ENCODE assay signal across 16 mouse cellular contexts in the genomic region with DNA sequence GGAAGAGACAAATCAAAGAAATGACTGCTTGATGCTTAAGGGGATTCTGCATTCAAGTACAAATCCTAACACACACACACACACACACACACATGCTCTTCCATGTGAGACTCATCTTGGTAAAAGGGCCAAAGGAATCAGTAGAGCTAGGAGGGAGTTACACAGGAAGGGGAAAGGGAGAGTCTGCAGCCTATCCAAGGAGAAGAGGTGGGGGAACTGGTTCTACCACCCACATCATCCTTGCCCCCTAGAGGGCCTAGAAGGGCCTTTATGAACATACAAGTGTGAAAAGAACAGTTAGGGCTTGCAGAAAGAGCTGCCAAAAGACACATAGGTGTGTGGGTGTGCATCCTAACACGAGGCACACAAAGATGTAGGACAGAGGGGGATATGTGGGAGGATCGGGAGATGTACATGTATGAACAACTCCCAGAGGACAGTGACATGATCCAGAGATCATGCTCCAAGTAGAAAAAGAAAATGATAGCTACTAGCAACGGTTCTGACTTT. TPM values are rescaled to one million over a fixed set of nuclear protein-coding genes. Genes with fewer than 3 reads are reported as not detected.
DNase-seq lines count a peak whose midpoint lies in the region; ATAC-seq and TF ChIP-seq lines count a peak whose summit lies in the region.
"Had no signal": no experiment of that assay in that cellular context is flagged by ENCODE, and none has a peak within 500 bp of the region (broad histone marks: within the 10 kb centered on the region; RNA-seq: fewer than 3 reads in every experiment).

No protein-coding gene starts in this region.

- TF ChIP-seq POLR2A in myocyte (IDR thresholded peaks at IDR 0.05; ENCODE audit: insufficient read length, low read depth) = no peak

- 81% methylated on average over 3 of the region's 3 CpGs for WGBS in heart, embryonic 13.5 days
- 91% methylated on average over 3 of the region's 3 CpGs for WGBS in heart, embryonic 11.5 days (ENCODE audit: insufficient replicate concordance)
- WGBS in lung, embryonic 14.5 days = 90% methylated on average over 3 of the region's 3 CpGs
- WGBS in embryonic facial prominence, embryonic 14.5 days = 85% methylated on average over 3 of the region's 3 CpGs
- 96% methylated on average over 3 of the region's 3 CpGs for WGBS in hindbrain, embryonic 14.5 days
- WGBS in kidney, embryonic 14.5 days = 87% methylated on average over 3 of the region's 3 CpGs

- ATAC-seq in heart, embryonic 13.5 days (ENCODE audit: extremely low read depth, insufficient number of reproducible peaks, low FRiP score, low TSS enrichment) = no peak
- ATAC-seq in heart, embryonic 11.5 days (replicated peaks; ENCODE audit: insufficient number of reproducible peaks, low FRiP score, low TSS enrichment) = no peak
- 0 out of 2 replicates have a peak, but pooled peaks have one; percentile 8 for ATAC-seq in lung, embryonic 14.5 days (ENCODE audit: insufficient read depth)
- peak; percentile 32; the same call in 1 of the 2 replicates for ATAC-seq in embryonic facial prominence, embryonic 14.5 days (ENCODE audit: low read depth)
- no peak for ATAC-seq in hindbrain, embryonic 14.5 days (ENCODE audit: low FRiP score)
- ATAC-seq in kidney, embryonic 14.5 days (ENCODE audit: low FRiP score, low TSS enrichment) = no peak
- ATAC-seq: Patski had no signal

- 0 out of 2 replicates have a peak overlapping the region, but pooled peaks have one; percentile 62 for H3K27ac ChIP-seq in heart, embryonic 13.5 days (replicated peaks)
- H3K27ac ChIP-seq in heart, embryonic 11.5 days (ENCODE audit: low read depth, low read length) = no peak overlapping the region
- no peak overlapping the region for H3K27ac ChIP-seq in lung, embryonic 14.5 days (ENCODE audit: low read depth)
- H3K27ac ChIP-seq in embryonic facial prominence, embryonic 14.5 days (replicated peaks; ENCODE audit: low read depth, low read length) = no peak overlapping the region
- no peak overlapping the region for H3K27ac ChIP-seq in hindbrain, embryonic 14.5 days
- no peak overlapping the region for H3K27ac ChIP-seq in kidney, embryonic 14.5 days (ENCODE audit: low read depth, low read length)
- H3K27ac ChIP-seq: forebrain, embryonic 12.5 days; hindbrain, embryonic 13.5 days; kidney, postnatal 0 days; midbrain, embryonic 12.5 days; neural tube, embryonic 13.5 days had no signal

- no peaks in the 10 kb centered on the region for H3K79me2 ChIP-seq in myocyte (ENCODE audit: control insufficient read depth, insufficient read depth)

- no peaks in the 10 kb centered on the region for H3K27me3 ChIP-seq in heart, embryonic 13.5 days (replicated peaks)
- H3K27me3 ChIP-seq in heart, embryonic 11.5 days (ENCODE audit: control insufficient read depth, insufficient read depth, low read length) = no peaks in the 10 kb centered on the region
- no peaks in the 10 kb centered on the region for H3K27me3 ChIP-seq in lung, embryonic 14.5 days (ENCODE audit: insufficient read depth, low read length)
- no peaks in the 10 kb centered on the region for H3K27me3 ChIP-seq in embryonic facial prominence, embryonic 14.5 days (replicated peaks; ENCODE audit: control insufficient read depth, insufficient read depth, low read length)
- no peaks in the 10 kb centered on the region for H3K27me3 ChIP-seq in myocyte (ENCODE audit: control insufficient read depth, insufficient read depth, insufficient read length)
- no peaks in the 10 kb centered on the region for H3K27me3 ChIP-seq in hindbrain, embryonic 14.5 days (ENCODE audit: control insufficient read depth, insufficient read depth, low read length)
- H3K27me3 ChIP-seq in kidney, embryonic 14.5 days (ENCODE audit: control insufficient read depth, insufficient read depth, low read length) = no peaks in the 10 kb centered on the region
- H3K27me3 ChIP-seq: forebrain, embryonic 12.5 days; heart, embryonic 12.5 days; hindbrain, embryonic 13.5 days; midbrain, embryonic 12.5 days; neural tube, embryonic 13.5 days; Patski had no signal

- H3K9ac ChIP-seq in heart, embryonic 13.5 days = no peak overlapping the region
- H3K9ac ChIP-seq in heart, embryonic 11.5 days (ENCODE audit: low read depth, low read length) = no peak overlapping the region
- no peak overlapping the region for H3K9ac ChIP-seq in lung, embryonic 14.5 days
- no peak overlapping the region for H3K9ac ChIP-seq in embryonic facial prominence, embryonic 14.5 days (ENCODE audit: low read depth, low read length)
- no peak overlapping the region for H3K9ac ChIP-seq in hindbrain, embryonic 14.5 days
- no peak overlapping the region for H3K9ac ChIP-seq in kidney, embryonic 14.5 days (ENCODE audit: low read depth, low read length)
- H3K9ac ChIP-seq: forebrain, embryonic 12.5 days; heart, embryonic 12.5 days; hindbrain, embryonic 13.5 days; midbrain, embryonic 12.5 days; neural tube, embryonic 13.5 days had no signal

- H3K36me3 ChIP-seq in heart, embryonic 13.5 days = peaks cover 100% of the 10 kb centered on the region
- peaks cover 33% of the 10 kb centered on the region for H3K36me3 ChIP-seq in heart, embryonic 11.5 days (ENCODE audit: control insufficient read depth, insufficient read depth, low read length)
- H3K36me3 ChIP-seq in lung, embryonic 14.5 days (ENCODE audit: insufficient read depth) = peaks cover 93% of the 10 kb centered on the region
- peaks cover 92% of the 10 kb centered on the region for H3K36me3 ChIP-seq in embryonic facial prominence, embryonic 14.5 days (ENCODE audit: control insufficient read depth, insufficient read depth, low read length)
- H3K36me3 ChIP-seq in myocyte (ENCODE audit: control insufficient read depth, insufficient read depth) = peaks cover 76% of the 10 kb centered on the region
- H3K36me3 ChIP-seq in hindbrain, embryonic 14.5 days (replicated peaks; ENCODE audit: control insufficient read depth, insufficient read depth) = peaks cover 87% of the 10 kb centered on the region
- H3K36me3 ChIP-seq in kidney, embryonic 14.5 days (ENCODE audit: control insufficient read depth, insufficient read depth, low read length) = peaks cover 76% of the 10 kb centered on the region

- no peak for DNase-seq in lung, embryonic 14.5 days
- DNase-seq in lung, postnatal 4 days = no peak
- DNase-seq in embryonic facial prominence, embryonic 14.5 days (ENCODE audit: low spot score) = no peak
- no peak for DNase-seq in hindbrain, embryonic 14.5 days (ENCODE audit: low spot score)
- DNase-seq: right cerebral cortex, adult 18-20 months had no signal

- TF ChIP-seq CTCF in lung, embryonic 14.5 days (IDR thresholded peaks at IDR 0.05; ENCODE audit: low read depth) = no peak

- no peak overlapping the region for H3K4me2 ChIP-seq in heart, embryonic 13.5 days
- H3K4me2 ChIP-seq in heart, embryonic 11.5 days = no peak overlapping the region
- H3K4me2 ChIP-seq in lung, embryonic 14.5 days = no peak overlapping the region
- no peak overlapping the region for H3K4me2 ChIP-seq in embryonic facial prominence, embryonic 14.5 days (ENCODE audit: low read depth, low read length)
- peak overlapping the region; percentile 22 for H3K4me2 ChIP-seq in myocyte (ENCODE audit: low read depth)
- H3K4me2 ChIP-seq in hindbrain, embryonic 14.5 days (replicated peaks) = no peak overlapping the region
- no peak overlapping the region for H3K4me2 ChIP-seq in kidney, embryonic 14.5 days (replicated peaks; ENCODE audit: low read depth, low read length)
- H3K4me2 ChIP-seq: forebrain, embryonic 12.5 days; heart, embryonic 12.5 days; hindbrain, embryonic 13.5 days; midbrain, embryonic 12.5 days; neural tube, embryonic 13.5 days had no signal

- no peak overlapping the region for H3K4me3 ChIP-seq in heart, embryonic 13.5 days
- no peak overlapping the region for H3K4me3 ChIP-seq in heart, embryonic 11.5 days (ENCODE audit: low read depth, low read length)
- H3K4me3 ChIP-seq in lung, embryonic 14.5 days (ENCODE audit: low read depth, low read length) = no peak overlapping the region
- no peak overlapping the region for H3K4me3 ChIP-seq in embryonic facial prominence, embryonic 14.5 days (ENCODE audit: low read depth, low read length)
- H3K4me3 ChIP-seq in myocyte = no peak overlapping the region
- no peak overlapping the region for H3K4me3 ChIP-seq in hindbrain, embryonic 14.5 days (replicated peaks; ENCODE audit: low read length)
- H3K4me3 ChIP-seq in kidney, embryonic 14.5 days (ENCODE audit: low read length) = no peak overlapping the region
- H3K4me3 ChIP-seq: forebrain, embryonic 12.5 days; heart, embryonic 12.5 days; hindbrain, embryonic 13.5 days; midbrain, embryonic 12.5 days; neural tube, embryonic 13.5 days had no signal

- no peaks in the 10 kb centered on the region for H3K9me3 ChIP-seq in heart, embryonic 13.5 days
- no peaks in the 10 kb centered on the region for H3K9me3 ChIP-seq in heart, embryonic 11.5 days (replicated peaks; ENCODE audit: control insufficient read depth, low read length)
- no peaks in the 10 kb centered on the region for H3K9me3 ChIP-seq in lung, embryonic 14.5 days (ENCODE audit: low read depth, low read length)
- H3K9me3 ChIP-seq in embryonic facial prominence, embryonic 14.5 days (ENCODE audit: control insufficient read depth, low read length) = no peaks in the 10 kb centered on the region
- no peaks in the 10 kb centered on the region for H3K9me3 ChIP-seq in hindbrain, embryonic 14.5 days (ENCODE audit: control insufficient read depth, low read length)
- no peaks in the 10 kb centered on the region for H3K9me3 ChIP-seq in kidney, embryonic 14.5 days (ENCODE audit: control insufficient read depth, low read length)
- H3K9me3 ChIP-seq: forebrain, embryonic 12.5 days; heart, embryonic 12.5 days; hindbrain, embryonic 13.5 days; midbrain, embryonic 12.5 days; neural tube, embryonic 13.5 days had no signal

- H3K4me1 ChIP-seq in heart, embryonic 13.5 days = peaks cover 26% of the 10 kb centered on the region
- H3K4me1 ChIP-seq in heart, embryonic 11.5 days (ENCODE audit: control insufficient read depth, insufficient read depth, low read length) = peaks cover 4% of the 10 kb centered on the region
- no peaks in the 10 kb centered on the region for H3K4me1 ChIP-seq in lung, embryonic 14.5 days (ENCODE audit: insufficient read depth)
- peaks cover 2% of the 10 kb centered on the region; the same call in 1 of the 2 replicates for H3K4me1 ChIP-seq in embryonic facial prominence, embryonic 14.5 days (ENCODE audit: control insufficient read depth, insufficient read depth, low read length)
- no peaks in the 10 kb centered on the region for H3K4me1 ChIP-seq in hindbrain, embryonic 14.5 days (replicated peaks; ENCODE audit: control insufficient read depth, insufficient read depth, low read length)
- peaks cover 3% of the 10 kb centered on the region for H3K4me1 ChIP-seq in kidney, embryonic 14.5 days (ENCODE audit: control insufficient read depth, insufficient read depth, low read length)
- H3K4me1 ChIP-seq: forebrain, embryonic 12.5 days; midbrain, embryonic 12.5 days had no signal

- no peak overlapping the region for H3ac ChIP-seq in myocyte (ENCODE audit: control insufficient read depth, insufficient read length)

RNA-seq across cellular contexts. Expression of a gene that starts 58.0 kb away (rescaled TPM):
- polyA plus RNA-seq in heart, embryonic 13.5 days (2015; fragmentation: Nextera tagmentation; extraction: Ambion mirVana) = 26.2 and 27.9 TPM in 2 replicates
- polyA plus RNA-seq in heart, embryonic 11.5 days (2014; fragmentation: Nextera tagmentation; extraction: Ambion mirVana) = 29.6 and 34.4 TPM in 2 replicates
- polyA plus RNA-seq in lung, embryonic 14.5 days (2014; fragmentation: Nextera tagmentation; extraction: Ambion mirVana) = 35.5 and 36.8 TPM in 2 replicates
- 29.3 and 31.9 TPM in 2 replicates for polyA plus RNA-seq in embryonic facial prominence, embryonic 14.5 days (2014; fragmentation: Nextera tagmentation; extraction: Ambion mirVana)
- polyA plus RNA-seq in myocyte (2012; fragmentation: generic; extraction: Trizol) = 15.7 TPM
- polyA plus RNA-seq in hindbrain, embryonic 14.5 days (2014; fragmentation: Nextera tagmentation; extraction: Ambion mirVana) = 39.5 and 44.1 TPM in 2 replicates
- polyA plus RNA-seq in kidney, embryonic 14.5 days (2014; fragmentation: Nextera tagmentation; extraction: Ambion mirVana) = 20.4 and 38.8 TPM in 2 replicates

Comparison
In these comparisons a context has a peak if more than half of its experiments do, and no peak if none do; other contexts are left out.
1. ATAC-seq: peak in lung, embryonic 14.5 days (single experiment) and embryonic facial prominence, embryonic 14.5 days (single experiment); none in heart, embryonic 13.5 days (single experiment), heart, embryonic 11.5 days (single experiment), hindbrain, embryonic 14.5 days (single experiment) and kidney, embryonic 14.5 days (single experiment).